Mouse (Mus musculus): ENCODE measurements around the gene Atp6v1d.

DNA sequence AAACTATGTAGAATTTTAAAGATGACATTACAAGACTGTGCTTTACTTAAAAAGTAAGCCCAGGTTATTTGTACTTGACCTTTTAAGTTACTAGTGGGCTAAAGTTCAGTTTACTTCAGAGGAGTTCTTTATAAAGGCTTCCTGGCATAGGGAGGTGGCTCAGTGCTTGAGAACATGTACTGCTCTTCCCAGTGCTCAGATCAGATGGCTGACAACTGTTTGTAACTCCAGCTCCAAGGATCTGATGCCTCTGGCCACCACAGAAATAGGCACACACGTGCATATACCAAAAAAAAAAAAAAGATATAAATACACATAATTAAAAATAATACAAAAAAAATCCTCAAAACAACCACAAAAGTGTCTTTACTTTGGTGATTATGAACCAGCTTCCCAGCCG lies 70.6 kb downstream of the Atp6v1d start:
- TF ChIP-seq ZNF384 (IDR thresholded peaks at IDR 0.05; ENCODE audit: low read depth, low read length) (no peak), ZC3H11A (IDR thresholded peaks at IDR 0.05; ENCODE audit: borderline replicate concordance, low read depth, low read length) (no peak), HCFC1 (IDR thresholded peaks at IDR 0.05; ENCODE audit: borderline replicate concordance, insufficient read depth, low read length) (no peak), MAFK (IDR thresholded peaks at IDR 0.05; ENCODE audit: insufficient read depth, low read depth, low read length) (no peak), CHD2 (IDR thresholded peaks at IDR 0.05; ENCODE audit: low read depth, low read length) (no peak)

Data from ES-E14 (cell line).